Mouse (Mus musculus): Measurements from ENCODE around the gene Dusp18. TPM values are rescaled to one million over a fixed set of nuclear protein-coding genes. Genes with fewer than 3 reads are reported as not detected.
A peak's percentile ranks its signal among the peaks of the same experiment; 100 is the strongest.

Dusp18 gene
- total RNA-seq, 1 experiment from 2014 or later = 4.3 TPM

- no peak for DNase-seq
These were observed 35.9 kb downstream of the Dusp18 start for GRCm38 (mm10) chr11:3930931-3931330.

GRCm38 (mm10) chr11:3931511-3932211 is 36.6 kb downstream of the Dusp18 start, which contains the start of gene Tcn2:
TSS of gene Tcn2 (minus strand) at chr11:3932159.
- peak; percentile 94 for DNase-seq

- DNase-seq = no peak
These were observed 38.8 kb downstream of the Dusp18 start for GRCm38 (mm10) chr11:3933756-3934285.

GRCm38 (mm10) chr11:3935135-3935534 is 40.1 kb downstream of the Dusp18 start:
- DNase-seq = no peak

GRCm38 (mm10) chr11:3936318-3936717 is 41.3 kb downstream of the Dusp18 start:
- no peak for DNase-seq

GRCm38 (mm10) chr11:3937321-3937874 is 42.4 kb downstream of the Dusp18 start:
- no peak for DNase-seq

- no peak for DNase-seq
These were observed 46.3 kb downstream of the Dusp18 start for GRCm38 (mm10) chr11:3941371-3941770.

GRCm38 (mm10) chr11:3946386-3946785 is 51.3 kb downstream of the Dusp18 start:
- DNase-seq = no peak

Other genes with a start within 250 kb of the Dusp18 start
- gene Morc2a, start 246.0 kb upstream of the Dusp18 start, total RNA-seq (2021) = 39.2 and 53.2 TPM in 2 replicates
- 1.9 and 2.1 TPM in 2 replicates for gene Osbp2, start 31.3 kb upstream of the Dusp18 start, total RNA-seq (2021)
- 0.59 and 0.83 TPM in 2 replicates for gene 4921536K21Rik, start 142 bp upstream of the Dusp18 start, total RNA-seq (2021)
- gene Slc35e4, start 19.4 kb downstream of the Dusp18 start, total RNA-seq (2021) = 3.4 and 5.4 TPM in 2 replicates
- 107 and 112 TPM in 2 replicates for gene Tcn2, start 36.9 kb downstream of the Dusp18 start, total RNA-seq (2021)
- 58.4 and 71.3 TPM in 2 replicates for gene Pes1, start 68.7 kb downstream of the Dusp18 start, total RNA-seq (2021)
- not detected in 2 replicates for gene 4930556J24Rik, start 81.5 kb downstream of the Dusp18 start, total RNA-seq (2021)
- gene Gal3st1, start 88.4 kb downstream of the Dusp18 start, total RNA-seq (2021) = 0.48 and 0.53 TPM in 2 replicates
- gene Sec14l4, start 136.2 kb downstream of the Dusp18 start, total RNA-seq (2021) = 6.3 and 15.4 TPM in 2 replicates
- gene Sec14l3, start 169.6 kb downstream of the Dusp18 start, total RNA-seq (2021) = 0.49 and 0.56 TPM in 2 replicates
- gene Mtfp1, start 200.2 kb downstream of the Dusp18 start, total RNA-seq (2021) = 25.6 and 27.3 TPM in 2 replicates
- 3.6 and 27.0 TPM in 2 replicates for gene Sec14l2, start 228.2 kb downstream of the Dusp18 start, total RNA-seq (2021)
- 17.2 and 25.2 TPM in 2 replicates for gene Rnf215, start 240.0 kb downstream of the Dusp18 start, total RNA-seq (2021)